Mouse (Mus musculus) neural tube, embryonic 13.5 days (tissue): ENCODE results near the gene Ptk7. TPM values are rescaled to one million over a fixed set of nuclear protein-coding genes. Genes with fewer than 3 reads are reported as not detected.

ENCODE experiments used
- ATAC-seq: fragments of 200-750 bp; cut with Nextera tagmentation; 2 replicates; pipeline ENCODE4 v1.8.0; 2017; ENCODE audit warnings: low read depth, mild to moderate bottlenecking, moderate TSS enrichment, moderate library complexity
- H3K27ac ChIP-seq: fragments of 300-500 bp; sonication (generic); replicated peaks from 2 replicates; pipeline ENCODE4 v1.5.1; 2015; ENCODE audit warnings: moderate library complexity, mild to moderate bottlenecking, inconsistent platforms
- H3K27me3 ChIP-seq: fragments of 300-500 bp; sonication (generic); 2 replicates; pipeline ENCODE4 v1.6.1; 2015; ENCODE audit warnings: mild to moderate bottlenecking, inconsistent platforms
- H3K36me3 ChIP-seq: fragments of 300-500 bp; sonication (generic); 2 replicates; pipeline ENCODE4 v1.6.1; 2015; ENCODE audit warnings: mild to moderate bottlenecking, inconsistent platforms
- H3K4me1 ChIP-seq: fragments of 300-500 bp; sonication (generic); replicated peaks from 2 replicates; pipeline ENCODE4 v1.6.1; 2015; ENCODE audit warnings: inconsistent platforms
- H3K4me2 ChIP-seq: fragments of 300-500 bp; sonication (generic); 2 replicates; pipeline ENCODE4 v1.6.1; 2015; ENCODE audit warnings: inconsistent platforms, mild to moderate bottlenecking, moderate library complexity
- H3K4me3 ChIP-seq: fragments of 300-500 bp; sonication (generic); 2 replicates; pipeline ENCODE4 v1.5.1; 2015; ENCODE audit warnings: mild to moderate bottlenecking, inconsistent platforms
- H3K9ac ChIP-seq: fragments of 300-500 bp; sonication (generic); 2 replicates; pipeline ENCODE4 v1.6.1; 2015; ENCODE audit warnings: moderate library complexity, mild to moderate bottlenecking, inconsistent platforms
- H3K9me3 ChIP-seq: fragments of 300-500 bp; sonication (generic); 2 replicates; pipeline ENCODE4 v1.6.1; 2016; ENCODE audit warnings: inconsistent platforms
- WGBS: fragments of 180-500 bp; shearing (Covaris S2); methylation state at CpG from one replicate; pipeline ENCODE4 v1.1.7; 2015; 5-methylcytosine and 5-hydroxymethylcytosine counted together
- microRNA-seq: library from miRNA; unstranded; fragments of <30 nt; microRNA quantifications from one replicate; pipeline ENCODE4, GENCODE M21; 2016
- polyA plus RNA-seq: library from polyadenylated mRNA; unstranded; fragments of >200 nt; fragmentation: Nextera tagmentation; extraction: Ambion mirVana; gene quantifications from 2 replicates; pipeline ENCODE4 v1.2.1, GENCODE M21; 2015

Ptk7 gene
- polyA plus RNA-seq, 1 experiment from 2014 or later = 38.7 TPM

- no peak overlapping the region for H3K4me2 ChIP-seq
- peaks cover 30% of the 10 kb centered on the region for H3K27me3 ChIP-seq
- 87% methylated on average over 10 of the region's 10 CpGs for WGBS
- ATAC-seq = no peak
- 0 out of 2 replicates have a peak, but pooled peaks cover 7% of the 10 kb centered on the region for H3K4me1 ChIP-seq
- H3K36me3 ChIP-seq = peaks cover 57% of the 10 kb centered on the region
- H3K9ac ChIP-seq = no peak overlapping the region
- no peaks in the 10 kb centered on the region for H3K9me3 ChIP-seq
- H3K27ac ChIP-seq = no peak overlapping the region
- H3K4me3 ChIP-seq = no peak overlapping the region
Measured at GRCm38 (mm10) chr17:46525065-46525464, 104.2 kb downstream of the Ptk7 start.

- Histone ChIP-seq H3K27ac (no peak overlapping the region), H3K4me1 (0 out of 2 replicates have a peak, but pooled peaks cover 7% of the 10 kb centered on the region), H3K9ac (no peak overlapping the region), H3K27me3 (peaks cover 36% of the 10 kb centered on the region), H3K4me3 (no peak overlapping the region), H3K36me3 (peaks cover 49% of the 10 kb centered on the region), H3K4me2 (no peak overlapping the region), H3K9me3 (no peaks in the 10 kb centered on the region)
- no peak for ATAC-seq
- WGBS = 35% methylated on average over 24 of the region's 24 CpGs
Measured at GRCm38 (mm10) chr17:46521963-46522668, 107.2 kb downstream of the Ptk7 start.

GRCm38 (mm10) chr17:46521174-46521573 lies 108.1 kb downstream of the Ptk7 start:
- no peak overlapping the region for H3K9ac ChIP-seq
- H3K27me3 ChIP-seq = peaks cover 36% of the 10 kb centered on the region
- ATAC-seq = no peak
- no peaks in the 10 kb centered on the region for H3K9me3 ChIP-seq
- 0 out of 2 replicates have a peak, but pooled peaks cover 7% of the 10 kb centered on the region for H3K4me1 ChIP-seq
- WGBS = 79% methylated on average over 9 of the region's 9 CpGs
- no peak overlapping the region for H3K4me3 ChIP-seq
- H3K4me2 ChIP-seq = peak overlapping the region; percentile 7; the same call in 1 of the 2 replicates
- peaks cover 48% of the 10 kb centered on the region for H3K36me3 ChIP-seq
- no peak overlapping the region for H3K27ac ChIP-seq

- Histone ChIP-seq H3K9ac (0 out of 2 replicates have a peak overlapping the region, but pooled peaks have one; percentile 26), H3K4me3 (0 out of 2 replicates have a peak overlapping the region, but pooled peaks have one; percentile 9), H3K4me2 (peak overlapping the region; percentile 14), H3K27me3 (peaks cover 36% of the 10 kb centered on the region), H3K9me3 (no peaks in the 10 kb centered on the region), H3K4me1 (0 out of 2 replicates have a peak, but pooled peaks cover 7% of the 10 kb centered on the region), H3K27ac (no peak overlapping the region), H3K36me3 (peaks cover 43% of the 10 kb centered on the region)
- 49% methylated on average over 25 of the region's 25 CpGs for WGBS
- ATAC-seq = no peak
Measured at GRCm38 (mm10) chr17:46520385-46520979, 108.8 kb downstream of the Ptk7 start.

GRCm38 (mm10) chr17:46519971-46520370 lies 109.3 kb downstream of the Ptk7 start:
- Histone ChIP-seq H3K36me3 (peaks cover 38% of the 10 kb centered on the region), H3K27me3 (peaks cover 35% of the 10 kb centered on the region), H3K9me3 (no peaks in the 10 kb centered on the region), H3K4me1 (0 out of 2 replicates have a peak, but pooled peaks cover 7% of the 10 kb centered on the region), H3K9ac (0 out of 2 replicates have a peak overlapping the region, but pooled peaks have one; percentile 26), H3K4me2 (peak overlapping the region; percentile 14), H3K4me3 (0 out of 2 replicates have a peak overlapping the region, but pooled peaks have one; percentile 9), H3K27ac (no peak overlapping the region)
- no peak for ATAC-seq
- 59% methylated on average over 10 of the region's 10 CpGs for WGBS

Small RNAs within 50 kb of the gene (microRNA-seq; reads per million reads assigned to microRNA genes)
- gene Mir6976 = not detected

Other genes starting within 250 kb of the Ptk7 start
- 20.1 and 20.2 TPM in 2 replicates for gene Zfp318, start 245.8 kb downstream of the Ptk7 start, polyA plus RNA-seq
- 0.96 and 1.5 TPM in 2 replicates for gene Crip3, start 200.6 kb downstream of the Ptk7 start, polyA plus RNA-seq
- gene Slc22a7, start 191.0 kb downstream of the Ptk7 start, polyA plus RNA-seq = not detected in 2 replicates
- gene Ttbk1, start 141.8 kb downstream of the Ptk7 start, polyA plus RNA-seq = 6.0 and 6.9 TPM in 2 replicates
- gene Dnph1, start 132.8 kb downstream of the Ptk7 start, polyA plus RNA-seq = 19.0 and 19.2 TPM in 2 replicates
- 16.4 and 17.0 TPM in 2 replicates for gene Cul9, start 83.1 kb downstream of the Ptk7 start, polyA plus RNA-seq
- 4.7 and 5.4 TPM in 2 replicates for gene Srf, start 73.3 kb downstream of the Ptk7 start, polyA plus RNA-seq
- 41.8 and 45.3 TPM in 2 replicates for gene Klc4, start 16.5 kb upstream of the Ptk7 start, polyA plus RNA-seq
- 63.2 and 70.1 TPM in 2 replicates for gene Mrpl2, start 16.7 kb upstream of the Ptk7 start, polyA plus RNA-seq
- 40.0 and 41.7 TPM in 2 replicates for gene Cul7, start 20.8 kb upstream of the Ptk7 start, polyA plus RNA-seq
- 47.7 and 53.5 TPM in 2 replicates for gene Rrp36, start 44.8 kb upstream of the Ptk7 start, polyA plus RNA-seq
- 233 and 260 TPM in 2 replicates for gene Mea1, start 49.3 kb upstream of the Ptk7 start, polyA plus RNA-seq
- 154 and 155 TPM in 2 replicates for gene Klhdc3, start 51.4 kb upstream of the Ptk7 start, polyA plus RNA-seq
- 78.7 and 81.6 TPM in 2 replicates for gene Ppp2r5d, start 75.6 kb upstream of the Ptk7 start, polyA plus RNA-seq
- 23.2 and 24.8 TPM in 2 replicates for gene Pex6, start 82.0 kb upstream of the Ptk7 start, polyA plus RNA-seq
- gene Gnmt, start 99.7 kb upstream of the Ptk7 start, polyA plus RNA-seq = 1.1 and 1.8 TPM in 2 replicates
- 60.9 and 63.4 TPM in 2 replicates for gene Cnpy3, start 122.7 kb upstream of the Ptk7 start, polyA plus RNA-seq
- 0.39 TPM in 1 of 2 replicates, not detected in the other for gene Ptcra, start 134.2 kb upstream of the Ptk7 start, polyA plus RNA-seq
- 47.3 and 56.2 TPM in 2 replicates for gene 2310039H08Rik, start 143.1 kb upstream of the Ptk7 start, polyA plus RNA-seq
- gene Rpl7l1, start 153.2 kb upstream of the Ptk7 start, polyA plus RNA-seq = 93.4 and 108 TPM in 2 replicates
- gene Bicral, start 229.0 kb upstream of the Ptk7 start, polyA plus RNA-seq = 6.5 and 9.4 TPM in 2 replicates